Mouse (Mus musculus): ENCODE data around the gene Trpv5.
A peak's percentile ranks its signal among the peaks of the same experiment; 100 is the strongest.

Gene Trpv5

GRCm38 (mm10) chr6:41680669-41681068 is at the start of gene Trpv5:
Gene Trpv5 (minus strand): TSS chr6:41680769.
- no peak for ATAC-seq (ENCODE audit: low TSS enrichment)

GRCm38 (mm10) chr6:41727989-41728609 is 47.5 kb upstream of the Trpv5 start:
- ATAC-seq (ENCODE audit: low TSS enrichment), result no peak

- no peak for ATAC-seq (ENCODE audit: low TSS enrichment)
These were observed 40.9 kb upstream of the Trpv5 start for GRCm38 (mm10) chr6:41721430-41721829.

GRCm38 (mm10) chr6:41710281-41710680 is 29.7 kb upstream of the Trpv5 start:
- no peak for ATAC-seq (ENCODE audit: low TSS enrichment)

GRCm38 (mm10) chr6:41706275-41706674 is 25.7 kb upstream of the Trpv5 start:
- ATAC-seq (ENCODE audit: low TSS enrichment), result no peak

GRCm38 (mm10) chr6:41704123-41704522 is 23.6 kb upstream of the Trpv5 start, which contains the start of gene Kel:
Gene Kel (minus strand): TSS chr6:41704339.
- no peak for ATAC-seq (ENCODE audit: low TSS enrichment)

- peak; percentile 27; the same call in 1 of the 2 replicates for ATAC-seq (ENCODE audit: low TSS enrichment)
These were observed 22.4 kb upstream of the Trpv5 start for GRCm38 (mm10) chr6:41702928-41703327.

- ATAC-seq (ENCODE audit: low TSS enrichment), result no peak
These were observed 20.7 kb upstream of the Trpv5 start for GRCm38 (mm10) chr6:41701245-41701644.

GRCm38 (mm10) chr6:41694407-41694806 is 13.8 kb upstream of the Trpv5 start:
- no peak for ATAC-seq (ENCODE audit: low TSS enrichment)

GRCm38 (mm10) chr6:41692200-41692599 is 11.6 kb upstream of the Trpv5 start:
- no peak for ATAC-seq (ENCODE audit: low TSS enrichment)

GRCm38 (mm10) chr6:41685596-41685995 is 5.0 kb upstream of the Trpv5 start:
- no peak for ATAC-seq (ENCODE audit: low TSS enrichment)

GRCm38 (mm10) chr6:41684911-41685310 is 4.3 kb upstream of the Trpv5 start:
- no peak for ATAC-seq (ENCODE audit: low TSS enrichment)

- no peak for ATAC-seq (ENCODE audit: low TSS enrichment)
These were observed 3.6 kb upstream of the Trpv5 start, which contains the start of gene Llcfc1 for GRCm38 (mm10) chr6:41684131-41684530. Gene Llcfc1 (plus strand): TSS chr6:41684431.

- ATAC-seq (ENCODE audit: low TSS enrichment), result no peak
These were observed 1.1 kb upstream of the Trpv5 start for GRCm38 (mm10) chr6:41681656-41682055.

- no peak for ATAC-seq (ENCODE audit: low TSS enrichment)
These were observed 4.0 kb downstream of the Trpv5 start for GRCm38 (mm10) chr6:41676530-41676929.

- ATAC-seq (ENCODE audit: low TSS enrichment), result peak; percentile 70; the same call in 1 of the 2 replicates
These were observed 18.2 kb downstream of the Trpv5 start for GRCm38 (mm10) chr6:41662320-41662719.

GRCm38 (mm10) chr6:41658487-41658886 is 22.1 kb downstream of the Trpv5 start:
- no peak for ATAC-seq (ENCODE audit: low TSS enrichment)

GRCm38 (mm10) chr6:41654648-41655047 is 25.9 kb downstream of the Trpv5 start:
- ATAC-seq (ENCODE audit: low TSS enrichment), result no peak

- ATAC-seq (ENCODE audit: low TSS enrichment), result no peak
These were observed 27.4 kb downstream of the Trpv5 start for GRCm38 (mm10) chr6:41653173-41653572.

GRCm38 (mm10) chr6:41646672-41647071 is 33.9 kb downstream of the Trpv5 start:
- ATAC-seq (ENCODE audit: low TSS enrichment), result peak; percentile 96

GRCm38 (mm10) chr6:41646220-41646619 is 34.3 kb downstream of the Trpv5 start:
- no peak for ATAC-seq (ENCODE audit: low TSS enrichment)

- no peak for ATAC-seq (ENCODE audit: low TSS enrichment)
These were observed 37.3 kb downstream of the Trpv5 start for GRCm38 (mm10) chr6:41643227-41643626.

- ATAC-seq (ENCODE audit: low TSS enrichment), result no peak
These were observed 37.8 kb downstream of the Trpv5 start for GRCm38 (mm10) chr6:41642765-41643164.

Measured in frontal cortex, adult (tissue).